ENCODE assay signal across 12 mouse cellular contexts in the genomic region with DNA sequence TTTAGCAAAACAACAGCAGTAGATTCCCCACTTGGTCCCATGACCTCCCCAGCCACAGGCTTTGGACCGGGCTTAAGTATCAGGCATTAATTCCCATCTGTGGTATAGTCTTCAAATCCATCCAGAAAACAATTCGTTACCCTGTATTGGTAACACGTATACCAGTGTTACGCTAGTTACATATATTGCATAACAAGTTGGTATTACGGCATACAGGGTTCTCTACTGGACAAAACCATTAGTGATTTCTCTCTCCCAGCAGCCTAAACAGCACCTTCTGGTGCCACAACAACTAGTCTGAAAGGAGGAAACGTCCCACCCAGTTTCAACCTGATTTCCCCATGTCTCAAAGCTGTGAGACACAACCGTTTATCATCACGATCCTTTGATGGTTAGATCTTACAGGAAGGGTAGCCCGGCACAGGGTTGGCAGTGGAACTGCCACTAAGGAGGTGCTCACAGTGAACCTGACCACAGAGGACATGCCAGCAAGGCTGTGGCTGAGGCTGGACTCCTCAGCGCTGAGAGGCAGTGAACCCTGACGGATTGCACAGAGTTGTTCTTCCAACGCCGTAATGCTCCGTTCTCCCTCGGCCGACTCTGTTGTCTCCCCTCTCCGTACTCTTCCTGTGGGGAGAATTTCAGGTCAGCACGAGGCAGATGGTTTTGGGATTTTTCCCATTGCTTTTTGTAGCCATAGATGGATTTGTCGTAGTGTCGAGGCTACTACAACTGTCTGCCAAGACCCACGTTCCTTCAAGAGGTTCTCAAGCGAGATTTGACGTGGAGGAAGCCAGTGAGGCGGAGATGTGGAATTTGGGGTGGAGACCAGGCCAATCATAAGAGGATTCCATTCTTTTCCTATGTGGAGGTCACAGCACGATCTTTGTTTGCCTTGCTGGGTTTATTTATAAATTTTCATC. TPM values are rescaled to one million over a fixed set of nuclear protein-coding genes. Genes with fewer than 3 reads are reported as not detected.
DNase-seq lines count a peak whose midpoint lies in the region; ATAC-seq lines count a peak whose summit lies in the region.
"Had no signal": no experiment of that assay in that cellular context is flagged by ENCODE, and none has a peak within 500 bp of the region (broad histone marks: within the 10 kb centered on the region; RNA-seq: fewer than 3 reads in every experiment).

No protein-coding gene starts in this region.

- H3K9ac ChIP-seq in heart, embryonic 12.5 days, result no peak overlapping the region
- H3K9ac ChIP-seq: midbrain, embryonic 12.5 days had no signal

- H3K9me3 ChIP-seq in heart, embryonic 12.5 days (replicated peaks), result no peaks in the 10 kb centered on the region
- no peaks in the 10 kb centered on the region for H3K9me3 ChIP-seq in midbrain, embryonic 10.5 days (replicated peaks)
- H3K9me3 ChIP-seq: midbrain, embryonic 12.5 days had no signal

- peak; percentile 53 for DNase-seq in T-cell, adult 2 months (ENCODE audit: low spot score)
- DNase-seq in induced T-regulatory cell, adult 2 months (ENCODE audit: low read depth), result peak; percentile 40
- peak; percentile 67 for DNase-seq in kidney, postnatal 14 days
- DNase-seq in naive thymus-derived CD4-positive, alpha-beta T cell, adult 2 months (ENCODE audit: low read depth), result peak; percentile 73
- DNase-seq in heart, adult 8-10 months (ENCODE audit: low spot score), result no peak
- no peak for DNase-seq in midbrain, embryonic 10.5 days (ENCODE audit: low spot score)
- DNase-seq: adrenal gland, postnatal 25 days; cerebellum, postnatal 25 days; heart, postnatal 36 days had no signal

- no peak overlapping the region for H3K4me2 ChIP-seq in heart, embryonic 12.5 days
- H3K4me2 ChIP-seq: midbrain, embryonic 12.5 days had no signal

- ATAC-seq in heart, embryonic 12.5 days (ENCODE audit: insufficient number of reproducible peaks, low FRiP score), result no peak

- no peak overlapping the region for H3K4me3 ChIP-seq in heart, embryonic 12.5 days
- no peak overlapping the region for H3K4me3 ChIP-seq in midbrain, embryonic 10.5 days
- H3K4me3 ChIP-seq: layer of hippocampus, adult 2 months; midbrain, embryonic 12.5 days had no signal

- no peaks in the 10 kb centered on the region for H3K27me3 ChIP-seq in heart, embryonic 12.5 days (replicated peaks)
- no peaks in the 10 kb centered on the region for H3K27me3 ChIP-seq in midbrain, embryonic 10.5 days (ENCODE audit: low read depth, poor library complexity, severe bottlenecking)

- WGBS in heart, embryonic 12.5 days, result 75% methylated on average over 25 of the region's 25 CpGs
- 86% methylated on average over 25 of the region's 25 CpGs for WGBS in midbrain, embryonic 10.5 days

- no peaks in the 10 kb centered on the region for H3K4me1 ChIP-seq in heart, embryonic 12.5 days (replicated peaks)
- peaks cover 6% of the 10 kb centered on the region for H3K4me1 ChIP-seq in midbrain, embryonic 10.5 days

- H3K36me3 ChIP-seq in heart, embryonic 12.5 days, result no peaks in the 10 kb centered on the region
- no peaks in the 10 kb centered on the region for H3K36me3 ChIP-seq in midbrain, embryonic 10.5 days
- H3K36me3 ChIP-seq: midbrain, embryonic 12.5 days had no signal

- no peak overlapping the region for H3K27ac ChIP-seq in heart, embryonic 12.5 days (ENCODE audit: poor library complexity, severe bottlenecking)
- no peak overlapping the region for H3K27ac ChIP-seq in midbrain, embryonic 10.5 days (replicated peaks)
- H3K27ac ChIP-seq: layer of hippocampus, adult 2 months; midbrain, embryonic 12.5 days had no signal

RNA-seq across cellular contexts. Expression of a gene that starts 10.5 kb away (rescaled TPM):
- total RNA-seq in heart, adult 8-10 months (2022), result 10 to 100 TPM; 26.8 to 38.0 (median 31.5) TPM
- 17.1 and 23.3 TPM in 2 replicates for polyA plus RNA-seq in heart, embryonic 12.5 days (2016; fragmentation: Nextera tagmentation; extraction: Ambion mirVana)
- 20.8 and 22.6 TPM in 2 replicates for polyA plus RNA-seq in midbrain, embryonic 10.5 days (2016; fragmentation: Nextera tagmentation; extraction: Ambion mirVana)

RNA-seq across cellular contexts. Expression of a gene that starts 25.7 kb away (rescaled TPM):
- 10 to 100 TPM; 15.8 to 22.6 (median 19.9) TPM for total RNA-seq in heart, adult 8-10 months (2022)
- 82.3 and 85.5 TPM in 2 replicates for polyA plus RNA-seq in heart, embryonic 12.5 days (2016; fragmentation: Nextera tagmentation; extraction: Ambion mirVana)
- 113 and 121 TPM in 2 replicates for polyA plus RNA-seq in midbrain, embryonic 10.5 days (2016; fragmentation: Nextera tagmentation; extraction: Ambion mirVana)

Comparison
In these comparisons a context has a peak if more than half of its experiments do, and no peak if none do; other contexts are left out.
1. DNase-seq: peak in T-cell, adult 2 months (single experiment), induced T-regulatory cell, adult 2 months (single experiment), kidney, postnatal 14 days (single experiment) and naive thymus-derived CD4-positive, alpha-beta T cell, adult 2 months (single experiment); none in heart, adult 8-10 months (single experiment) and midbrain, embryonic 10.5 days (single experiment).